Mouse (Mus musculus) heart, adult 8-10 months (tissue): ENCODE data around the gene H2-T24. TPM values are rescaled to one million over a fixed set of nuclear protein-coding genes. Genes with fewer than 3 reads are reported as not detected.
"Not testable (repeated sequence)": the region's sequence is repeated elsewhere in the genome, so short reads cannot be mapped to it uniquely, and the experiment has no call there.

Experiments
- DNase-seq: peaks from one replicate; pipeline ENCODE4 v3.0.0; 2022; ENCODE audit warnings: low spot score
- total RNA-seq, 4 experiments: library from RNA; stranded (reverse); gene quantifications; 2 replicates each; pipeline ENCODE4 v1.2.4; 2022

The H2-T24 gene
- total RNA-seq, 4 experiments from 2014 or later = 6.1 to 7.4 (median 7.1) TPM

DNA sequence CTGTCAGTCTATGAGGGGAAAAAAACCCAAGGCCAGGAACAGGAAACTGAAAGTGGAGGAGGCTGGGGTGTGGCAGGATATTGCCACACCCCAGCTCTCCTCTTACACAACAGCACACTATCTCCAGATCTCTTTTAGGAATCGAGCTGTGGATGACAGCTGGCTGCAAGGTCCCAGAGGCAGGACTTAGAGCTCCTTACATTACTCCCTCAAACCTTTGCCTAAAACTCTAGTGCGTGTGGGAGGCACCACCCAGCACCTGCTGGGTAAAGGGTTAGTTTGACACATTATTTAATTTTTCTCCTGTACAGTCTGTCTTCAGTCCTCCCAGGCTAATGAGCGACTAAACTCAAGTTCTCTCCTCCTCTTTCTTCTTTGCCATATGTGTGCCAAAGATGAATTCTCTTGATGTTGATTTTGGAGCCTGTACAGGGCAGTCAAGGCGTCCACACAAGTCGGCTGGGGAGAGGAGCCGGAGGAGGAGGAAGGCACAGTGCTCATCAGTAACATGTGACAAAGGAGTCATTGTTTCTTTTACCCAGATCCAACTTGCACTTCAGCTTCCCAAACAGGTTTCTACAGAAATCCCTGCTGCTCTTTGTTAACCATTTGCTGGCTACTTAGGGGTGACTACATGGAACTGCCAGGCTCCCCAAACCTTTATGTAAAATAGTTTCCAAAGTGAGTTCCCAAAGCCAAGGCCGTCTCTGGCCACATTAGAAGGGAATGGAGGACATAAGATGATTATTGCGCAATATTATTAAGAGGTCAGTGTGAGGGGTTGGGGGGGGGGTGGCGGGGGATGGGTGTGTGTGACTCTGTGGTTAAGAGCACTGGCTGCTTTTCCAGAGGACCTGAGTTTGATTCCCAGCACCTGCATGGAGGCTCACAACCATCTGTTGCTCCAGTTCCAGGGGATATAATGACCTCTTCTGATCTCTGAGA is 3.6 kb upstream of the H2-T24 start:
- DNase-seq = peak; percentile 62

DNA sequence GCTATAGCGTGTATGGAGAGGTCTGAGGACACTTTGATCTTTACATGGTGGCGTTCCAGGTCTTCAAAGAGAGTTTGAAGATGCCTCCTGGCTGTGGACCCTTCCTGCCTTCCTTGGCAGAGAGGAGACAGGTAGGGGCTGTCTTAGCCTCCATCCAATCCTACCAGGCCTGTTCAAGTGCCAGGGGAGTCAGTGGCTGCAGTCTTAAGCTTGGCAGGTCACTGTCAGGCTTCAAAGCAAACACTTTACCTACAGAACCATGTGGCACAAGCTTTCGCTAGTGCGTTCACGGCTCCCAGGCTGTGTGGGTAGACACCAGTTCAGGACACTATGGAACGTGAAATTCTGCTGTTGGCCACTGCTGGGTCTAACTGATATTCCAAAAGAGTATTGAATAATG is 2.6 kb upstream of the H2-T24 start:
- no peak for DNase-seq

DNA sequence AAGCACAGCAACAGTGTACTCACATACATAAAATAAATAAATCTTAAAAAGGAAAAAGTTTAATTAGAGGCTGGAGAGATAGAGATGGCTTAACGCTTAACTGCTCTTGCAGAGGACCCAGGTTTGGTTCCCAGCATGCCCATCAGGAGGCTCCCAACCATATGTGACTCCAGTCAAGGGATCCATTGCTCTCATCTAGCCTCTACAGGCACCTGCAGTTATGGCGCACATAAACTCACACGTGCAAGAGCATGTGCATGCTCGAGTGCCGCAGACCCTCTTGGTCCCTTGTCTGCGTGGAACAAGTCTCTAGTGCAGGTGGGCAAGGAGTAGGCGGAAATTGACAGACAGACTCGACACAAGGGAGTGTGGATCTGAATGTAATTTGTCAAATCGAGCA is 1.7 kb upstream of the H2-T24 start:
- no peak for DNase-seq

DNA sequence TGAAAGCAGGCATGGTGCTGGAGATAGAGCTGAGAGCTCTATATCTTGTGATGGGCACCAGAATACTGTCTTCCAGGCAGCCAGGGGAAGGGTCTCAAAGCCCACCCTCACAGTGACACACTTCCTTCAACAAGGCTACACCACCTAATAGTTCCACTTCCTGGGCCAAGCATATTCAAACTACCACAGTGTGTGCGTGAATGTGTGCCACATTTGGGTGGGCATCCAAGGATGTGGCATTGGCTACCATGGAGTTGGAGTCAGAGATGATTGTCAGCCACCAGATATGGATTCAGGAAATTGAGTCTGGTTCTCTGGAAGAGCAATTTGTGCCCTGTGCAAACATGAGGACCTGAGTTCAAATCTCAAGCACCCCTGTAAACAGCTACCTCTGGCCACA is 949 bp upstream of the H2-T24 start:
- DNase-seq = no peak

DNA sequence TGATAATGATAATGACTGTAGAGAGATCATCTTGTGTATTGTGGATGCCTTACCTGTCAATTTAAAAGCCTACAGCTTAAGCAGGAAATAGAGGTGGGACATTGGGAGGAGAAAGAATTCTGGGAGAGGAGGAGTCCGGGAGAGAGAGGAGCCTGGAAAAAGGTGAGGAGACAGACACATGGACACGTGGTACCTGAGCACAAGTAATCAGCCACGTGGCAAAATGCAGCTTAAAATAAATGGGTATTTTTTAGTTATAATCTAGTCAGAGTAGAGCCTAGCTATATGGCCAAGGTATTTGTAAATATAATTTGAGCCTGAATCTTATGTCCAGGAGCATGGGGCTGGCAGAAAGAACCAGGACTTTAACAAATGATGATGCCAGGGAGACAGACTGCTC is 841 bp downstream of the H2-T24 start:
- no peak for DNase-seq

DNA sequence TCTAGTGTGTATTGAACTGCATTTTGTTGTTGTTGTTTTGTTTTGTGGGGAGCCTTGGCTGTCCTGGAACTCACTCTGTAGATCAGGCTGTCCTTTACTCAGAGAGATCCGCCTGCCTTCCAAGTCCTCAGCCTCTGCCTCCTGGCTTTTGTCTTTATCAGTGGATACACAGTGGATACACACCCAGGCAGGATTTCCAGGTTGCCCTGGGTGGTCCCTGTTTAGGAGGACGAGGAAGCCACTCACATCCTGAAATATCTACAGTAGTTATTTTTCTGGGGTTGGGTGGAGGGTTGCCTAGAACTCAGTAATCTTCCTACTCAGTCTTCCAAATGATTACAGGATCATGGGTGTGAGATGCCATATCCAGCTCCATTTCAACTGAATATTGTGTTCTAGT is 1.4 kb downstream of the H2-T24 start:
- DNase-seq = peak; percentile 78

DNA sequence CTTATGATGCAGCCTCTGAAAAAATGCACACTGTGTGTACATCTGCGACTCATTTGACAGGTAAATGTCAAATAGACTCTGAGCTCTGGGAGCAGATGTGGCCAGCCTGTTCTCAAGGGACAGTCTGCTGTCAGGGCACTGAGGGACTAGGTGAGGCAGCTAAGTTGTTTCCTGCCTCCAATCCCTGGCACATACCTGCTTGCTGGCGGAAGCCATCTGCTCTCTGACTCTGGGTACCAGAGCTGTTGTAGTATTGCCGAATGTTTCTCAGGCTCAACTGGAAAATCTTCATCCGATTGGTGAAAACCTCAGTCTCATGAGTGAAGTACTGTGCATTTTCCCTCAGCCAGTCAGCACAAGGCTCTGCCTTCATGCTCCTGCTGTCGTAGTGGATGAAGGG is 3.3 kb downstream of the H2-T24 start:
- DNase-seq = no peak

DNA sequence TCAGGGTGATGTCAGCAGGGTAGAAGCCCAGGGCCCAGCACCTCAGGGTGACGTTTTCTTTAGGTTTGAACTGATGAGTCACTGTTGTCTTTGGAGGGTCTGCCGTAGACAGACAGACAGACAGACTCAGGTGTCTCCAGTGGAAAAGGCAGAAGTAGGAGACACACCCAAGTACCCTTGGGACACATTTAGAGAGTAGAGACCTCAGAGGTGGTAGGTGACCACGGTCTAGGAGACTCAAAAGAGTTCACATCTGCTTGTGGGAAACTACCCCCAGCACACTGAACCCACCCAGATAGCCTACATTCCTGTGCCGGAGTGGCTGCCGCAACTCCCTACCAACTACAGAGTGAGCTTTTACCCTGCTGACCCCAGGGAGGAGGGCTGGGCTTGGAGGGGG is 5.4 kb downstream of the H2-T24 start:
- DNase-seq = no peak

DNA sequence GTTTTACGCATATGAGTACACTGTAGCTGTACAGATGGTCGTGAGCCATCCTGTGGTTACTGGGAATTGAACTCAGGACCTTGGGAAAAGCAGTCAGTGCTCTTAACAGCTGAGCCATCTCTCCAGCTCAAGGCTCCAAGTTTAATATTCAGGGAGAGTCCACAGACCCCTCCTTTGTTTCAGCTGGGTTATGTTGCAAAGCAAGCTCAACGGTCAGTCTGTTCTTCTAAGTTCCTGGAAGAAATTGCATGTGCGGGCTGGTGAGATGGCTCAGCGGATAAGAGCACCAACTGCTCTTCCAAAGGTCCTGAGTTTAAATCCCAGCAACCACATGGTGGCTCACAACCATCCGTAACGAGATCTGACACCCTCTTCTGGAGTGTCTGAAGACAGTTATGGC is 16.0 kb downstream of the H2-T24 start:
- not testable (repeated sequence) for DNase-seq

DNA sequence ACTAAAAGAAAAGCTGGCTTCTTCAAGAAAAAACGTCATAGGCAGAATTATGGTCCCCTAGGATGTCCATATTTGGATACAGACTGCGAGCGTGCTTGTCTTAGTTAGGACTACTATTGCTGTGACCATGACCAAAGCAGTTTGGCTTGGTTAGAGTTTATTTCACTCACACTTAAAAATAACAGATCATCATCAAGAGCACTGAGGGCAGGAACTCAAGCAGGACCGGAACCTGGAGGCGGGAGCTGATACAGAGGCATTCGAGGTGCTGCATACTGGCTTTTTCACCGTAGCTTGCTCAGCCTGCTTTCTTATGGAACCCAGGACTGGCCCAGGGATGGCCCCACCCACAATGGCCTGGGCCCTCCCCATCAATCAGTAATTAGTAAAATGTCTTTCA is 17.0 kb downstream of the H2-T24 start:
- no peak for DNase-seq

DNA sequence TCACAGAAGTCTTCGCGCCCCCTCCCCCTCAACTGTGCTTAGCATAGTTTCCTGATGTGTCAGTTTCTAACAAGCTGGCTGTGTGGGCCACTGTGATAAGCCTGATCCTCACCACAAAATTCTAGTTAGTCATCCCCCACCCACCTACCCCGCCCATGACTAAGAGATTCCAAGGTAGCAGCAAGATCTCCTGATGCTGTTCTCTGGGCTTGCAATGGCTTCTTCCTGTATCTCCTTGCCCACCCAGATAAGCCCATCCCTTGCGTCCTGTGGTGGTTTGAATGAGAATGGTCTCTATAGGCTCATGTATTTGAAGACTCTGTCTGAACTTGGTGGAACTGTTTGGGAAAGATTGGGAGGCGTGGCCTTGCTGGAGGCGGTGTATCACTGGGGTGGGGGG is 18.4 kb downstream of the H2-T24 start:
- DNase-seq = no peak

DNA sequence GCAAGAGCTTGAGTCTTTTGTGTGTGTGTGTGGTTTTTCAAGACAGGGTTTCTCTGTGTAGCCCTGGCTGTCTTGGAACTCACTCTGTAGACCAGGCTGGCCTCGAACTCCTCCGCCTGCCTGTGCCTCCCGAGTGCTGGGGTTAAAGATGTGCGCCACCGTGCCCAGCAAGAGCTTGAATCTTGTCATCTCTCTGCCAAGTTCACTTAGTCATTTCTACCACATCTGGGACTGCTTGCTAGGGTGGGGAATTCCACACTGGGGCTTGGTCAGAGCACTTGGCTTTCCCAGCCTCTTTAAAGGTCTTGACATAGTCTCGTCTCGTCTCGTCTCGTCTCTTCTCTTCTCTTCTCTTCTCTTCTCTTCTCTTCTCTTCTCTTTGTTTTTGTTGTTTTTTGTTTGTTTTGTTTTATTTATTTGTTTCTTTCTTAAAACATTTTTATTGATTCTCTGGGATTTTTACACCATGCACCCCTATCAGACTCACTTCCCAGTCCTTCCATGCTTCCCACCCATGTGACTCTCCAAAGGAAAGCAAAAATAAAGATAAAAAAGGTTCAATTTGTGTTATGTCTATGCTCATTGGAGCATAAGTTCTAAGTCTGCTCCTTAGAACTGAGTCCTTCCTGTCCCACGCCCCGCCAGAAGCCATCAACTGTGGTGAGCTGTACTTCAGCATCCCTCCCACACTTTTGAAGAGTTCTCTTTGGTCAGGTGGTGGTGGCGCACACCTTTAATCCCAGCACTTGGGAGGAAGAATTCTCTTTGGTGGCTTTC is 19.1 kb downstream of the H2-T24 start:
- DNase-seq = no peak

DNA sequence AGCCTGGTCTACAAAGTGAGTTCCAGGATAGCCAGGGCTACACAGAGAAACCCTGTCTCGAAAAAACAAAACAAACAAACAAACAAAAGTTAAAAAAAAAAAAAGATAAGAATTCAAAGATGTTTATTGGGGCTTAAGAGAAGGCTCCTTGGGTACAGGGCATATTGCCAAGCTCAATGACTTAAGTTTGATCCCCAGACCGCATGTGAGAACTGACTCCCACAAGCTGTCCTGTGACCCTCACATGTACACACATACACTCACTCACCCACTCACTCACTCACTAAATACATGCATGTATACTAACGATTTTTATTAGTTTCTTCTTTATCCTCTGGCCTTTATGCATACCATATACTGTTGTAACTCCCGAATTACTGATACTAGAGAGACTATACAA is 20.0 kb downstream of the H2-T24 start:
- no peak for DNase-seq

DNA sequence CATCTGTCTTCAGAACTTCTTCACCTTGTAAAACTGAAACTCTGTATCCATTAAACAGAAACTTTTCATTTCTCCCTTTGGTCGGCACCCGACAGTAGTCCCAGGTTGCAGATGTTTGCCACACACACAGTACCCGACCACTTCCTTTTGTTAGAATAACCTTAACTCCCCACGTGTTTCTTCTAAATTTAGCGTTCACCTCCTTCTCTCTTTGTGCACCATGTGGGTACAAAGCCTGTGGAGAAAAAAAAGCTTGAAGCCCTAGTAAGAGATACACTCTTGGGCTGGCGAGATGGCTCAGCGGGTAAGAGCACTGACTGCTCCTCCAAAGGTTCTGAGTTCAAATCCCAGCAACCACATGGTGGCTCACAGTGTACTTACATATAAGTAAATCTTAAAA is 21.0 kb downstream of the H2-T24 start:
- no peak for DNase-seq

DNA sequence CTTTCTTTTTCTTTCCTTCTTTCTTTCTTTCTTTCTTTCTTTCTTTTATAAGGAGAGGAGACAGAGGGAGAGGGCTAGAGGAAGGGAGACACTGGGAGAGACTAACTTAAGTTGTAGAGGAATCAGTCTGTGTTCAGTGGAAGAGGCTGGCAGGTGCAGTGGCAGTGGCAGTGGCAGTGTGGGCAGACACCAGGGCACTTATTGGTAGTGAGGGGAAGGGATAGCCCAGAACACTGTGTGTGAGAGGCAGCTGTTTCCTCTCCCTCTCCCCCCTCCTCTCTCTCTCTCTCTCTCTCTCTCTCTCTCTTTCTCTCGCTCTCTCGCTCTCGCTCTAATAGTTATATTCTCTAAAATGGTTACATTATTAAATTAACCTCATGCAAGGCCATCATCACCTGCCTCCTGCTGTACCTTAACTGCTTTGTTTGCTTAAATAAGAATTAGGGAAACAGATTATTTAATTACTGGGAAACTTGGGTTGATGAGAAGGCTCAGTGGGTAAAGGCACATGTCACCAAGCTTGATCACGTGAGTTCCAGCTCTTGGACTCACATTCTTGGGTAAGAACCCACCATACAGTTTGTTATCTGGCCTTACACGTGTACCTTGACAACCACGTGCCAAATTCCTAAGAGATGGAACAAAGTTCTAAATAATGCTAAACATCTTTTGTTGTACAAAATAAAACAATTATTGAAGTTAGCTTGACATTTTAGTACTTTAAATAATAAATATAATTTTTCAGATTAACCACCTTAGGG is 21.6 kb downstream of the H2-T24 start:
- no peak for DNase-seq

DNA sequence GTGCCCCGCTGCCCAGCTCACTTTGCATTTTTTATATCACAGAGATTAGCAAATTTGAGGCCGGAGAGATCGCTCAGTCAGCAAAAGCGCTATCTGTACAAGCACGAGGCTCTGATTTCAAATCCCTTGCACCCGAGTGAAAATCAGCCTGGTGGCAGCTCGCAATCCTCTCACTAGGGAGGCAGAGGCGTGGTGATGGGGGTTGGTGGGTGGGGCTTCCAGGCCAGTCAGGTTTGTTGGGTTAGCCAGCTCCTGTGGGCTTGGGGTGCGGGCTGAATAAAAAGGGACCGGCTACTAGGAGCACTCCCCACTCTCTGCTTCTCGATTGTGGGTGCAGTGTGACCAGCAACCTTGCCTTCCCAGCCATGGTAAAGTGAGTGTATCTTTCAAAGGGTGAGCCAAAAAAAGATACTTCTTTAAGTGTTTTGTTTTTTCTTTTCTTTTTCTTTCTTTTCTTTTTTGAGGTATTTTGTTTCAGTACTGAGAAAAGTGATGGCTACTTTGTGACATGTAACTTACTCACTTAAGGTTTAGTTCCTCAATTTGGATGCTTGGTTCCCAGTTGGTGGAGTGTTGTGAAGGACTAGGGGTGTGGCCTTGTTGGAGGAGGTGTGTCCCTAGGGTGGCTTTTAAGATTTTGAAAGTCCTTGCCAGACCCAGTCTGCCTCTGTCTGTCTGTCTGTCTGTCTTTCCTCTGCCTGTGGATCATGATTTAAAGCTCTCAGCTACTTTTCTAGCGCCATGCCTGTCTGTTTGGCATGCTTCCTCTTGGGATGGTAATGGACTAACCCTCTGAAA is 22.4 kb downstream of the H2-T24 start:
- DNase-seq = no peak

DNA sequence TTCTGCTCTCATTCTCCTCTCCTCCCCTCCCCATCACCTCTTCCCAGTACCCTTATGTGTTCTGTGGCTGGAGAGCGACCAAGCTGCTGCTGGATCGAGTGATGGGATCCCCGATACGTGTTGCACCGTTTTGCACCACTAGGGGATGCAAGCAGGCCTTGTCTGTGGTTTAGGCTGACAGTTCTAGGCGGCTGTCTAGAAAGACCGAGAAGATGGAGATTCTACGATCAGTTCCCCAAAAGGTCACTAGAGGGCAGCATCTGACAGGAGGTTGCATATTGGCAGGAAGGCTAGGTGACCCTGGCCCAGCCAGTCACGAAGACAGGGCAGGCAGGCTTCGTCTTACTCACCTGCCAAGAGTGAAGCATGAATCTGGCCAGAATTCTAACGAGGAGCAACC is 23.4 kb downstream of the H2-T24 start:
- DNase-seq = peak; percentile 99

DNA sequence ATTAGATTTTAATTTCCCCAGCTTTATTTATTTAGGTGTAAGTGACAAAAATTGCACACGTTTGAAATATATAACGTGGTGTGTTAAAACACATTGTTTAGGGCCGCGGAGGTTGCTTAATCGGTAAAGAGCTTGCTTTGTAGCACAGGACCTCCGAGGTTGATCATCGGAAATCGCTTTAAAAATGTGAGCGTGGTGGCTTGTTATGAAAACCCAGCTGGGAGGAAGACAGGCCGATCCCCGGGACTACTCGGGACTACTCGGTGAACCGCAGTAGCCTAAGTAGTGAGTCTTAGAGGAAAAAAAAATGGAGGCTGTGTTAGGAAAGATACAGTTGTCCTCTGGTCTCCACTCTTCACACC is 25.5 kb downstream of the H2-T24 start:
- no peak for DNase-seq

DNA sequence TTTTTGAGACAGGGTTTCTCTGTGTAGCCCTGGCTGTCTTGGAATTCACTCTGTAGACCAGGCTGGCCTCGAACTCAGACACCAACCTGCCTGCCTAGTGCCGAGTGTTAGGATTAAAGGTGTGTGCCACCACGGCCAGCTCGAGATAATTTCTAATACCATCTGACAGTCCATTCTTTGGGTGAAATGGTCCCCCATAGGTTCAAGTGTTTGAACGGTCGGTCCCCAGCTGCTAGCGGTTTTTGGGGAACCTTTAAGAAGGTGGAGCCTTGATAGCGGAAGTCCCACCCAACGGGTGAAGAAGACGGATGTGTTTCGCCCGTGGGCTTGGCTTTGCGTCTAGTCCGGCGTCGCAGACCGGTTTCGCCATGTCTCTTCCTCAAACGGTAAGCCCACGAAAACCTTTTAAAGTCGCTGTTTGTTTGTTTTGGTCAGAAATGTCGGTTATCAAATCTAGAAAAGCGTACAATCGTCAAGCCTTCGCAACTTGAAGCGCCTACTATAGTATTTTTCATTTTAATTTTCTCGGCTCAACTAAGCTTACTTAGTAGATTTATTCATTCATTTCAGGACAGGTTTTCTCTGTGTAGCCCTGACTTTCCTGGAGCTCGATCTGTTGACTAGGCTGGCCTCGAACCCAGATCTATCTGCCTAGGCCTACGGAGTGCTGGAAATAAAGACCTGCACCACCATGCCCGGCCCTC is 26.0 kb downstream of the H2-T24 start:
- DNase-seq = peak; percentile 91

DNA sequence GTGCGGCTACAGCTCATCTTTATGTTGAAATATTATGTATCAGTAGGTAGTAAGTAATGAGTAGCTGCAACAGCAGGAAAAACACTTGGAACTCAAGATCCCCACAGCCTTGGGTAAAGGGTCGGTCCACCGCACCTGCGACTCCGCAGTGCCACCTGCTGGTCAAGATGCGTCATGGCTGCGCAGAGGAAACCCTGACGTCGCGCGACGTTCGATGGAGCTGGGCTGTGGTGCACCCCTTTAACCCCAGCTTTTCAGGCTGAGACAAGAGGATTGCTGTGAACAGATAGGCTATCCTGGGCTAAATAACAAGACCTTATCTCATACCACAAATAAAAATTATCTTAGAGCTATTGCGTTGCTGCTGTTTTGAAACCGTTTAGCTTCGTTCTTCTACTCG is 26.7 kb downstream of the H2-T24 start:
- DNase-seq = peak; percentile 73

DNA sequence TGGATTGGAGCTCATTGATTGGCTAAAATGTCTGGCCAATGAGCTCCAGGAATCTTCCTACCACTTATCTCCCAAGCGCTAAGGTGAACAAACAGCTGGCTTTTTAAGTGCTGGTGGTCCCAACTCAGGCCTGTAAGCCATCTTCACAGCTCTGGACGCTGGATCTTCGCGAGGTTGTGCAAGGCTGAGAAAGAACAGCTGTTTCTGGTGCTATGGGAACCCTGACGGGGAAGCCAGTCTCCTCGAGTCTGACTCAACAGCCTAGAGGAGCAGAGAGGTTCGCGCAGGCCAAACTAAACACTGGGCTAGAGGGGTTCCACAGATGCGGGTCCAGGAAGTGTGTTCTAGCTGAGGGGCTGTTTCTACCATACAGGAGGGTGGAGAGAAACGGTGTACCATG is 28.6 kb downstream of the H2-T24 start:
- no peak for DNase-seq
